Mouse (Mus musculus) adrenal gland, postnatal 14 days (tissue): Measurements from ENCODE around the gene 4933402J07Rik. TPM values are rescaled to one million over a fixed set of nuclear protein-coding genes. Genes with fewer than 3 reads are reported as not detected.

Experiments
- DNase-seq: peaks from one replicate; pipeline ENCODE4 v3.0.0; 2021; ENCODE audit warnings: mixed read lengths
- total RNA-seq: library from RNA; stranded (reverse); gene quantifications from 2 replicates; pipeline ENCODE4 v1.2.3, GENCODE M21; 2021

4933402J07Rik gene
- total RNA-seq, 1 experiment from 2014 or later: not detected

- DNase-seq: no peak
These were observed 57.5 kb downstream of the 4933402J07Rik start for GRCm38 (mm10) chr8:87621181-87621580.

DNA sequence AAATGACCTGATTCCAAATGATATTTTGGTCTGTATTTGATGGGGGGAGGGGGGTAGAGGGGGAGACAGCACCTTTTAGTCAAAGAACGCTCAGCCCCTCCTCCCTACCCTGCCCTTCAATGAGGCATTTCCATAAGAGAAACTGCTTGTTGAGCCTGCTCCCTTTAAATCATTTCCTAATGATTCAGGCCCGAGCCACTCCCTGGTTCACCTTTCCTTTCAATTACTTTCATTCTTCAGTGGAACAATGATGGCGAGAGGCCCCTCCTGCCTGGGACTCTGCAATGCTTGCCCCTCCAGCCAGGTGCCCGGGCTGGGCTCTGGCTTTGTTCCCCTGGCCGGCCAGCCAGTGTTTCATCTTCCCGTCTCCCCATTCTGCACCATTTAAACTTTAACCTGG is 66.0 kb downstream of the 4933402J07Rik start:
- no peak for DNase-seq

DNA sequence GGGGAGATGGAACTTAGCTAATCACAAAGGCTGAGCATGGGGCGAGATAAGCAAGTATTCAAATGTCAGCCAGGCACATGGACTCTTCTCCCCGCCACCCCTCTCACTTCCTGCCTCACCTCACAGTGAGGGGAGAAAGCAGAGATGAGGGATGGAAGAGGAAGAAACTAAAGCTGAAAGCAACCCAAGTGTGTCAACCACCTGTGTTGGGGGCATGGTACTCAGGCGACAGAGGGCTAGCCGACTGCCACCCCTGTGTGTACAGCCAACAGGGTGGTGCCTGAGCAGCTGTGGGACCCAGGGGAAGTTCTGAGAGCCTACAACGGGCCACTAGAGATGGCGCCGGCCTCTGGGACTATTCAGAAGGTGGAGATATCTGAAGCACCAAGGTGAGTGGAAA is 68.1 kb downstream of the 4933402J07Rik start:
- DNase-seq: no peak

DNA sequence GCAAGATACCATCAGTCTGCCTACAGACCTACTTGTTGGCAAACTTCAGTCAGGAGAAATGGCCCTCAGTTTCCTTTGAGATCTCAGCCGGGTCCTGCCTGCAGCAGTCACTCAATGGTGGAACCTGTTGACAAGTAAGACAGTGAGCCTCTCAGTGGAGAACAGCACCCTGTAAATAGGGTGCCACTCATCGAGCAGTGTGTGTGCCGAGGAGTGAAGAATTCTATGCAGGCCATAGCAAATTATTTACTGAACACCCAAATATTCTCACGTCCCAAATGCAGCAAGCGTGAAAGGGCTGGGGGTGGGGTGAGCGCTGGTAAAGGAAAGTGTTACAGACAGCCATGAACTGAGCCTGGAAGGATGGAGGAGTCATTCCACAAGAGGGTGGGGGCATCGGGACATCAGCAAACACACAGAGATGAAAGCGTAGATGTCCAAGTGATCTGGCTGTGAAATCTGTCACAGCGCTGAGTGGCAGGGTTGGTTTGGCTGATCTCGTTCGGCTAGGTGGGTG is 72.6 kb downstream of the 4933402J07Rik start:
- no peak for DNase-seq

Other genes starting within 250 kb of the 4933402J07Rik start
- 0.52 and 1.2 TPM in 2 replicates for gene Cbln1, start 91.2 kb upstream of the 4933402J07Rik start, total RNA-seq